Mouse (Mus musculus) liver, embryonic 14.5 days (tissue): ENCODE data around the gene Zfp709. TPM values are rescaled to one million over a fixed set of nuclear protein-coding genes. Genes with fewer than 3 reads are reported as not detected.
"Not testable (repeated sequence)": the region's sequence is repeated elsewhere in the genome, so short reads cannot be mapped to it uniquely, and the experiment has no call there.

Source experiments
- ATAC-seq: fragments of 200-750 bp; cut with Nextera tagmentation; 2 replicates; pipeline ENCODE4 v1.8.0; 2017; ENCODE audit warnings: moderate number of reproducible peaks, mild to moderate bottlenecking, moderate library complexity; ENCODE audit not compliant: insufficient read depth
- DNase-seq, 3 experiments: peaks; one replicate each; pipeline ENCODE4 v3.0.0-alpha.2; 2012 to 2013; ENCODE audit warnings: low read depth in 3 of 3, low spot score in 3 of 3
- H3K27ac ChIP-seq: fragments of 300-500 bp; sonication (generic); 2 replicates; pipeline ENCODE4 v1.5.1; 2014; ENCODE audit warnings: moderate library complexity, mild to moderate bottlenecking, control low read depth, inconsistent platforms
- H3K27me3 ChIP-seq: fragments of 300-500 bp; sonication (generic); 2 replicates; pipeline ENCODE4 v1.6.1; 2014; ENCODE audit warnings: mild to moderate bottlenecking, low read length, moderate library complexity; ENCODE audit not compliant: control insufficient read depth, insufficient read depth
- H3K36me3 ChIP-seq: fragments of 300-500 bp; sonication (generic); replicated peaks from 2 replicates; pipeline ENCODE4 v1.6.1; 2014; ENCODE audit warnings: low read depth; ENCODE audit not compliant: control insufficient read depth, insufficient read depth
- H3K4me1 ChIP-seq, 2 experiments: fragments of 200-500 bp in 1 of 2; fragments of 300-500 bp in 1 of 2; sonication (generic) in 1 of 2; replicated peaks; 2 replicates each; pipeline ENCODE4 v1.6.1; 2012 to 2014; ENCODE audit warnings: antibody characterized with exemption in 1 of 2, inconsistent platforms in 1 of 2, low read length in 1 of 2; ENCODE audit not compliant: control insufficient read depth in 2 of 2, insufficient read depth in 2 of 2
- H3K4me2 ChIP-seq: fragments of 300-500 bp; sonication (generic); 2 replicates; pipeline ENCODE4 v1.6.1; 2014; ENCODE audit warnings: low read depth, mild to moderate bottlenecking, control low read depth, moderate library complexity
- H3K4me3 ChIP-seq, 2 experiments: fragments of 200-500 bp in 1 of 2; fragments of 300-500 bp in 1 of 2; sonication (generic) in 1 of 2; 2 replicates each; pipeline ENCODE4 v1.5.1; 2012 to 2014; ENCODE audit warnings: low read depth in 2 of 2, low read length in 2 of 2, mild to moderate bottlenecking in 2 of 2, control low read depth in 1 of 2, inconsistent platforms in 1 of 2, moderate library complexity in 1 of 2; ENCODE audit not compliant: insufficient read depth in 1 of 2
- H3K9ac ChIP-seq: fragments of 300-500 bp; sonication (generic); replicated peaks from 2 replicates; pipeline ENCODE4 v1.6.1; 2014; ENCODE audit warnings: mild to moderate bottlenecking, control low read depth, moderate library complexity
- H3K9me3 ChIP-seq: fragments of 300-500 bp; sonication (generic); 2 replicates; pipeline ENCODE4 v1.6.1; 2016; ENCODE audit warnings: low read length, mixed read lengths; ENCODE audit not compliant: control insufficient read depth
- WGBS: fragments of 180-500 bp; shearing (Covaris S2); extraction: QIAGEN DNeasy Blood & Tissue Kit; methylation state at CpG from one replicate; pipeline ENCODE4 v1.1.7; 2014; ENCODE audit not compliant: insufficient replicate concordance; 5-methylcytosine and 5-hydroxymethylcytosine counted together
- polyA plus RNA-seq, 2 experiments: library from polyadenylated mRNA; depleted of rRNA in 1 of 2; stranded (reverse) in 1 of 2; unstranded in 1 of 2; fragments of >200 nt; fragmentation: Nextera tagmentation in 1 of 2; extraction: Ambion mirVana in 1 of 2; gene quantifications; 2 replicates each; pipeline versions ENCODE4 v1.2.1 to v1.2.3; 2012 to 2014

The Zfp709 gene
- polyA plus RNA-seq, 2 experiments, result 0.55 to 1.7 TPM

DNA sequence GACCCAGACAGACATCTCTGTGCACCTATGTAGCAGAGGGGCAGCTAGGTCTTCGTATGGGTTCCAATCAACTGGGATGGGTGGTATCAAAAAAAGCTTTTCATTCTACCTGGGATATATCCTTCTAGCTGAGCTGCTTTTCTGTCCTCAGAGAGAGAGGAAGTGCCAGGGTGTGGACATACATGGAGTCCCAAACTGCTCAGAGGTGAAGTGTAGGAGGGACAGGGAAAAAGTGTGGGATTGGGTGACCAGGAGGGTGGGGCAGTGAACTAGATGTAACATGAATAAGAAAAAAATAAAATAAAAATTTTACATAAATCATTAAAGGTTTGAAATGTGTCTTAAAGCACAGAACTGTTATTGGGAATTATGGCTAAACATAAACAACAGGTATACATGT lies 30.8 kb upstream of the Zfp709 start:
- not testable (repeated sequence) for H3K4me3 ChIP-seq, H3K4me2 ChIP-seq, DNase-seq, H3K9ac ChIP-seq, H3K4me1 ChIP-seq, H3K9me3 ChIP-seq, H3K27ac ChIP-seq, ATAC-seq, H3K36me3 ChIP-seq, H3K27me3 ChIP-seq
- WGBS, result 32% methylated on average over 1 of the region's 1 CpGs

DNA sequence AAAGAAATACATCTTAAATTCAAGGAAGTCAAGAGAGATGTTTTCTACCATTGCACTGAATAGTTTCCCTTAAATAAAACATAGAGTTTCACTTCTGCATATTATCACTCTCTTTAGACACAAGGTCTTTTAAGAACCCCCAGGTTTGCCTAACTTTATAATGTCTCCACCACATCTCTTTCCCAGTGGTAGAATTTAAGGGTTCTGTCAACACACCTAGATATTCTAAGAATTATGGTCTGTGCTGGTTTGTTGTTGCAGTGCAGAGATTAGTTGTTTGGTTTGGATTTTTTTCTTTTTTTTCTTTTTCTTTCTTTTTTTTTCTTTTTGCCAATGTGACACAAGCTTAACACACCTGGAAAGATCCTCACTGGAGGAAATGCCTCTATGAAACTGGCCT lies 28.5 kb upstream of the Zfp709 start:
- not testable (repeated sequence) for H3K27me3 ChIP-seq, H3K4me1 ChIP-seq, H3K27ac ChIP-seq, H3K9me3 ChIP-seq, ATAC-seq, H3K9ac ChIP-seq, H3K4me3 ChIP-seq, H3K36me3 ChIP-seq, H3K4me2 ChIP-seq, DNase-seq

DNA sequence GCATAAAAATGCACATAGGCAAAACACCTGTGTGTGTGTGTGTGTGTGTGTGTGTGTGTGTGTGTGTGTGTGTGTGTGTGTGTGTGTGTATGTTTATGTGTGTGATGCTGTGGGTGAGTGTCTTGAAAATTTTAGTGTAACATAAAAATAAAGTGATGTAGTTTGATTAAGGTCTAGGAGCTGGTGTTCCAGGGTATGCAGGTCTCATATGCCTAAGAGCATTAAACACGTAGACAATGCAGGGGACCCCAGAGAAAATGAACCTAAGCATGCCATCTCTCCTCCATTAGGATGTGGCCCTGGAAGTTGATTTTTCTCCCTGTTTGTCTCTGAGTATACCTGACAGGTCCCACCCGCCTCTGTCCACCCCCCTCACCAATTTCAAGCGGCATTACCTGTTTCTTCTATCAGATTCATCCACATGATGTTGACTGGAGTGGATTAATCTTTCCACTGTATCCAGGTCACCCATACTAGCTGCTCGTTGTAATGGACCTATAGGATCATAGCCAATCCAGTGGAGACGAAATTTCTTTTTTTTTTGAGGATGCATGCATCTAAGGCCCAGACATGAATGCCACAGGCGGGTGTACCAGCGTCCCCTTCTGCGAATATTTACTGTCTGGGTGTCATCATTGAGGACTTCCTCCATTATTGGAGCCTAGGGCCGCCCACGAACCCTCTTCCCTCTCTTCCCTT lies 25.0 kb upstream of the Zfp709 start:
- not testable (repeated sequence) for H3K4me1 ChIP-seq, H3K4me2 ChIP-seq, DNase-seq, H3K36me3 ChIP-seq, ATAC-seq, H3K27me3 ChIP-seq, H3K4me3 ChIP-seq, H3K27ac ChIP-seq, H3K9me3 ChIP-seq, H3K9ac ChIP-seq
- 56% methylated on average over 8 of the region's 10 CpGs for WGBS

DNA sequence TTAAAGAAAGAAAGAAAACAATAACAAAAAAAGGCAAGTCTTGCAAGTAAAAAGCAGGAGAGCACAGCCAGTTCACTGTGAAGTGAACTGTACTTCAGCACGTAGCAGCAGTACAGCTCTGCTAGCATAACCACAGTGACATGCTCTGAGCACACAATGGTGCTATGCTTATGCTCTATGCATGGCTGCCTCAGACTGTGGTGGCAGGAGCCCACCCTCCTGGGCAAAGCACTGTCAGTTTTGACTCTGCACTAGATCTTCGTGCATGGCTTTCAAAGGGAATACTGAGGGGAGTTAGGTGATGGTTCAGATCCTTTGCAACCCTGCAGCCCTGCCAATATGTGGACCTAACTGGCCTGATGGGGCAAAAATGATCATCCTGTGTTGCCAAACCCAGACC lies 24.5 kb upstream of the Zfp709 start:
- not testable (repeated sequence) for H3K9me3 ChIP-seq, H3K4me2 ChIP-seq, ATAC-seq, H3K4me1 ChIP-seq, H3K9ac ChIP-seq, H3K27ac ChIP-seq, H3K36me3 ChIP-seq, H3K4me3 ChIP-seq, H3K27me3 ChIP-seq, DNase-seq
- 57% methylated on average over 2 of the region's 2 CpGs for WGBS

DNA sequence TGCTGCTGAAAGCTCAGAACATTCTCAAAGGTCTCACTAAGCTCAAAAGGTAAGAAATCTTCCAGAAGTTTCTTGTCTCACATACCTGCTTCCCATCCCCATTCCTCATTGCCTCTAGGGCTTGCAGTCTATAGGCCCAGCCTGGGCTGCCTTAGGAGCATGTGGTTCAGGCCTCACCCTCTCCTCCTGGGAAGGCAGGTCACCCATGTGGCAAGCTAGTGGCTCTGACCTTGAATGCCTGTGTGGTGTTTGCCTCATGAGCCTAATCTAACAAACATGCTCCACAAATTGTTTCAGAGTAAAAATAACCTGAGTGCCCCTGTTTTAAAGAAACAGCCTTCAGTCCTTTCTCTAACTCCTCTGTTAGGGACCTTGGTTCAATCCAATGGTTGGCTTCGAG lies 20.3 kb upstream of the Zfp709 start:
- H3K36me3 ChIP-seq, H3K4me1 ChIP-seq, DNase-seq, H3K27me3 ChIP-seq, H3K9me3 ChIP-seq, H3K4me2 ChIP-seq, ATAC-seq, H3K9ac ChIP-seq, H3K27ac ChIP-seq, H3K4me3 ChIP-seq: not testable (repeated sequence)
- WGBS, result 56% methylated on average over 1 of the region's 1 CpGs

DNA sequence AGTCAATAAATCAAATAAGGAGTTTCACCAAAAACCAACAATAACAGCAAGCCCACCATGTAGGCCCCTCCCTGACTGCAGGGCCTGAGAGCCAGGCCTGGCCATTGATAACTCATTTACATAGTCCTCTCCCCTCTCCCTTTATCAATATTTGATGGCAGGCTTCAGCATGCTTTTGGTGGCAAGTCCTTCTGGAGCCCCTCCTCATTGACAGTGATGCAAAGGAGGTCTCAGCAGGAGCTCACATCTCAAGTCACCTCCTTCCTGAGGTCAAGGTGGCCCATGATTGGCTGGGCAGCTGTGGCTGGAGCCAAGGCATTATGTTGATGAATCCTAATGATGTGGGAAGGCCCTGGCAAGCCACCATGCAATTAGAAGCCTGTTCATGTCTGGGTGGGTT lies 19.8 kb upstream of the Zfp709 start:
- not testable (repeated sequence) for DNase-seq, H3K27ac ChIP-seq, H3K4me1 ChIP-seq, H3K27me3 ChIP-seq, H3K4me2 ChIP-seq, ATAC-seq, H3K36me3 ChIP-seq, H3K9ac ChIP-seq, H3K9me3 ChIP-seq, H3K4me3 ChIP-seq

DNA sequence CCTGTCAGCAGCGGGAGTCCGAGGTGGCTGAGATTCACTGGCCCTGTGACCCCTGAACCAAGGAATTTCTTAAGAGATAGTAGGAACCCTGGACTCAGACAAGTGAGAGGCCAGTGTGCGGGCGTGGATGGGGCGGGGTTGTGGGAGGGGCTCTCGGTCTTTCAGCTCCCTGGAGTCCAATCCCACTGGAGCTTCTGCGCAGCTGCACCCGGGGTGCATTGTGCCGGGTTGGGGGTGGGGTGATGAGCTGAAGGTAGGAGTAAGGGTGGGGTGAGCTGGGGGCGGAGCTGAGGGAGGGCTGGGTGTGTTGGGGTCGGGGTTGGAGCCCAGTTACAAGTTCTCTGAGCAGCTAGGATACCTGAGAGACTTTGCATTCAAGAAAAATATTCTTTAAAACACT lies 18.8 kb downstream of the Zfp709 start:
- WGBS, result 45% methylated on average over 11 of the region's 11 CpGs

DNA sequence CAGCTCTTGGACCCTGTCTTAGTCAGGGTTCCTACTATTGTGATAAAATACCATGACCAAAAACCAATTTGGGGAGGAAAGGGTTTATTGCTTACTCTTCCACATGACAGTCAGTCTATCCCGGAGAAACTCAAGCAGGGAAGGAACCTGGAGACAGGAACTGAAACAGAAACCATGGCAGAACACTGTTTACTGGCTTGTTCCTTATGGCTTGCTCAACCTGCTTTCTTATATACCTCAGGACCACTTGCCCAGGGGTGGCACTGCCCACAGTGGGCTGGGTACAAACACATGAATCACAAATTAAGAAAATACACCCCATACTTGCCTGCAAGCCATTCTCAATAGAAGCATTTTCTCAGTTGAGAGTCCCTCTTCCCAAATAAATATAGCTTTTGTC lies 21.3 kb downstream of the Zfp709 start:
- H3K4me2 ChIP-seq, ATAC-seq, H3K4me3 ChIP-seq, H3K27me3 ChIP-seq, H3K36me3 ChIP-seq, H3K9ac ChIP-seq, H3K4me1 ChIP-seq, H3K27ac ChIP-seq, H3K9me3 ChIP-seq, DNase-seq: not testable (repeated sequence)
- 46% methylated on average over 1 of the region's 1 CpGs for WGBS

More for the DNA sequence above, 18.8 kb downstream of the Zfp709 start:
- H3K27me3 ChIP-seq, DNase-seq, H3K36me3 ChIP-seq, H3K4me1 ChIP-seq, H3K27ac ChIP-seq, H3K4me2 ChIP-seq, H3K4me3 ChIP-seq, H3K9ac ChIP-seq, H3K9me3 ChIP-seq, ATAC-seq: not testable (repeated sequence)
